Mouse (Mus musculus) cortical plate, adult 2 months (tissue): ENCODE measurements around the gene Rab28.

ENCODE experiments used
- CTCF ChIP-seq: fragments of 200-500 bp; IDR thresholded peaks from 2 replicates; pipeline ENCODE4 v1.5.1; 2011; ENCODE audit warnings: mild to moderate bottlenecking, control low read depth, low read length; ENCODE audit not compliant: insufficient read depth; ENCODE audit errors: extremely low read depth
- POLR2A ChIP-seq: fragments of 200-500 bp; IDR thresholded peaks from 2 replicates; pipeline ENCODE4 v1.6.1; 2011; ENCODE audit warnings: mild to moderate bottlenecking, low read length, control low read depth; ENCODE audit not compliant: insufficient read depth; ENCODE audit errors: extremely low read depth

GRCm38 (mm10) chr5:41697958-41698357 is 10.0 kb downstream of the Rab28 start:
- TF ChIP-seq CTCF (no peak), POLR2A (no peak)
